Mouse (Mus musculus): ENCODE data around the gene Mark1.

GRCm38 (mm10) chr1:184877306-184877705 lies 122.1 kb downstream of the Mark1 start:
- TF ChIP-seq EP300 (IDR thresholded peaks at IDR 0.05; ENCODE audit: low read depth), result no peak
- no peak for TF ChIP-seq CTCF (IDR thresholded peaks at IDR 0.05; ENCODE audit: low read depth)
